Mouse (Mus musculus): ENCODE data around the gene Pik3c2b.

GRCm38 (mm10) chr1:133059592-133059991 lies 14.1 kb downstream of the Pik3c2b start:
- TF ChIP-seq CTCF (IDR thresholded peaks at IDR 0.05; ENCODE audit: low read depth) (no peak), EP300 (IDR thresholded peaks at IDR 0.05; ENCODE audit: low read depth) (no peak)

Data from liver, postnatal 0 days (tissue).